8 mouse cellular contexts compared by ENCODE assay signal in genomic region chr7:30421175-30421889, GRCm38 (mm10). TPM values are rescaled to one million over a fixed set of nuclear protein-coding genes. Genes with fewer than 3 reads are reported as not detected.
A peak's percentile ranks its signal among the peaks of the same experiment; 100 is the strongest.
DNase-seq lines count a peak whose midpoint lies in the region; ATAC-seq and TF ChIP-seq lines count a peak whose summit lies in the region.

Gene Nfkbid (plus strand): TSS chr7:30421732.

- TF ChIP-seq RAD21 in CH12.LX (IDR thresholded peaks at IDR 0.05; ENCODE audit: low read depth, low read length) = no peak

- no peak for TF ChIP-seq CTCF in CH12.LX (conservative IDR thresholded peaks at IDR 0.05 in 1 of 2, IDR thresholded peaks at IDR 0.05 in 1 of 2; ENCODE audit: low read depth in 2 of 2, low read length in 2 of 2)
- no peak for TF ChIP-seq CTCF in lung, postnatal 0 days (IDR thresholded peaks at IDR 0.05)

- peaks cover 27 to 43% of the 10 kb centered on the region in 2 experiments for H3K36me3 ChIP-seq in CH12.LX (replicated peaks in 1 of 2; ENCODE audit: control insufficient read depth in 1 of 2, insufficient read depth in 1 of 2, low read length in 1 of 2)
- peaks cover 11% of the 10 kb centered on the region for H3K36me3 ChIP-seq in embryonic facial prominence, embryonic 10.5 days (replicated peaks)
- peaks cover 19% of the 10 kb centered on the region for H3K36me3 ChIP-seq in heart, embryonic 13.5 days
- peaks cover 12% of the 10 kb centered on the region; the same call in 1 of the 2 replicates for H3K36me3 ChIP-seq in kidney, embryonic 15.5 days
- H3K36me3 ChIP-seq in lung, postnatal 0 days (ENCODE audit: insufficient read depth, low read length) = no peaks in the 10 kb centered on the region

- peak within 1 kb of the TSS; percentile 82 for H3K4me2 ChIP-seq in CH12.LX (ENCODE audit: insufficient read depth, low read depth, poor library complexity, severe bottlenecking)
- peak within 1 kb of the TSS; percentile 75 for H3K4me2 ChIP-seq in heart, embryonic 13.5 days
- H3K4me2 ChIP-seq in kidney, embryonic 15.5 days = peak within 1 kb of the TSS; percentile 97
- peak within 1 kb of the TSS; percentile 83 for H3K4me2 ChIP-seq in lung, postnatal 0 days (replicated peaks; ENCODE audit: low read depth, low read length)

- peak; percentile 98 for TF ChIP-seq POLR2A in CH12.LX (IDR thresholded peaks at IDR 0.05; ENCODE audit: low read depth, low read length)

- H3K4me3 ChIP-seq in CH12.LX (replicated peaks in 1 of 3; ENCODE audit: low read depth in 2 of 3, low read length in 2 of 3, poor library complexity in 1 of 3) = peak within 1 kb of the TSS; percentile 85 to 95 (median 93)
- peak within 1 kb of the TSS; percentile 68 for H3K4me3 ChIP-seq in embryonic facial prominence, embryonic 10.5 days
- H3K4me3 ChIP-seq in heart, embryonic 13.5 days = peak within 1 kb of the TSS; percentile 54
- peak within 1 kb of the TSS; percentile 64 for H3K4me3 ChIP-seq in kidney, embryonic 15.5 days (replicated peaks)
- peak within 1 kb of the TSS; percentile 38 for H3K4me3 ChIP-seq in lung, postnatal 0 days (ENCODE audit: low read depth, low read length)

- in situ Hi-C loops in CH12.LX (cut with MboI; ENCODE audit: low pct_ligation_motif_present, low pct_unique_long_range_greater_than_20kb, low sequenced_read_pairs) = no loop called here

- H3K9ac ChIP-seq in CH12.LX (ENCODE audit: insufficient read depth, low read depth) = peak within 1 kb of the TSS; percentile 96
- peak within 1 kb of the TSS; percentile 77 for H3K9ac ChIP-seq in heart, embryonic 13.5 days
- peak within 1 kb of the TSS; percentile 57 for H3K9ac ChIP-seq in kidney, embryonic 15.5 days
- peak within 1 kb of the TSS; percentile 26 for H3K9ac ChIP-seq in lung, postnatal 0 days (replicated peaks; ENCODE audit: low read depth)

- no peaks in the 10 kb centered on the region for H3K27me3 ChIP-seq in CH12.LX (replicated peaks)
- peaks cover 46% of the 10 kb centered on the region for H3K27me3 ChIP-seq in embryonic facial prominence, embryonic 10.5 days (replicated peaks; ENCODE audit: low read depth, poor library complexity, severe bottlenecking)
- H3K27me3 ChIP-seq in heart, embryonic 13.5 days (replicated peaks) = peaks cover 31% of the 10 kb centered on the region
- H3K27me3 ChIP-seq in kidney, embryonic 15.5 days = 0 out of 2 replicates have a peak, but pooled peaks cover 9% of the 10 kb centered on the region
- no peaks in the 10 kb centered on the region for H3K27me3 ChIP-seq in lung, postnatal 0 days (replicated peaks; ENCODE audit: insufficient read depth, low read length)

- TF ChIP-seq EP300 in CH12.LX (IDR thresholded peaks at IDR 0.05; ENCODE audit: low read length) = peak; percentile 46
- no peak for TF ChIP-seq EP300 in lung, postnatal 0 days (IDR thresholded peaks at IDR 0.05)

- dilution Hi-C loops in CH12.LX (cut with MboI; ENCODE audit: extremely low pct_ligation_motif_present, extremely low pct_unique_long_range_greater_than_20kb, low sequenced_read_pairs) = no loop called here

- H3K27ac ChIP-seq in CH12.LX (ENCODE audit: insufficient read depth, low read depth) = peak within 1 kb of the TSS; percentile 88
- H3K27ac ChIP-seq in embryonic facial prominence, embryonic 10.5 days (replicated peaks) = peak within 1 kb of the TSS; percentile 75
- peak within 1 kb of the TSS; percentile 62 for H3K27ac ChIP-seq in heart, embryonic 13.5 days (replicated peaks)
- peak within 1 kb of the TSS; percentile 74 for H3K27ac ChIP-seq in kidney, embryonic 15.5 days
- H3K27ac ChIP-seq in lung, postnatal 0 days (ENCODE audit: low read length) = peak within 1 kb of the TSS; percentile 58

- H3K4me1 ChIP-seq in CH12.LX (ENCODE audit: control insufficient read depth in 1 of 2, insufficient read depth in 2 of 2) = peaks cover 9 to 68% of the 10 kb centered on the region in 2 experiments
- peaks cover 24% of the 10 kb centered on the region for H3K4me1 ChIP-seq in embryonic facial prominence, embryonic 10.5 days
- peaks cover 17% of the 10 kb centered on the region for H3K4me1 ChIP-seq in heart, embryonic 13.5 days
- peaks cover 24% of the 10 kb centered on the region for H3K4me1 ChIP-seq in kidney, embryonic 15.5 days
- H3K4me1 ChIP-seq in lung, postnatal 0 days (ENCODE audit: insufficient read depth, low read depth, low read length) = no peaks in the 10 kb centered on the region

- peaks cover 22% of the 10 kb centered on the region for H3K79me2 ChIP-seq in CH12.LX (replicated peaks; ENCODE audit: control insufficient read depth, extremely low read depth, insufficient read depth, poor library complexity, severe bottlenecking)

- H3K9me3 ChIP-seq in CH12.LX (replicated peaks; ENCODE audit: low read length) = peaks cover 8% of the 10 kb centered on the region
- H3K9me3 ChIP-seq in embryonic facial prominence, embryonic 10.5 days = peaks cover 6% of the 10 kb centered on the region; the same call in 1 of the 2 replicates
- H3K9me3 ChIP-seq in heart, embryonic 13.5 days = peaks cover 7% of the 10 kb centered on the region
- H3K9me3 ChIP-seq in kidney, embryonic 15.5 days (replicated peaks) = peaks cover 6% of the 10 kb centered on the region; the same call in 1 of the 2 replicates
- no peaks in the 10 kb centered on the region for H3K9me3 ChIP-seq in lung, postnatal 0 days (ENCODE audit: low read length)

- no peak for ATAC-seq in heart, embryonic 13.5 days (ENCODE audit: extremely low read depth, insufficient number of reproducible peaks, low FRiP score, low TSS enrichment)
- ATAC-seq in kidney, embryonic 15.5 days (replicated peaks; ENCODE audit: low FRiP score) = peak; percentile 34
- ATAC-seq in lung, postnatal 0 days = peak; percentile 55
- ATAC-seq in neutrophil, adult 5-6 weeks (ENCODE audit: extremely low read depth, insufficient number of reproducible peaks, low FRiP score, poor library complexity, severe bottlenecking) = peak; percentile 43

- DNase-seq in CH12.LX (ENCODE audit: extremely low read depth) = peak; percentile 85
- DNase-seq in adrenal gland, adult 18-20 months (ENCODE audit: low spot score in 2 of 2) = peak; percentile 73 to 77
- DNase-seq in embryonic facial prominence, embryonic 10.5 days (ENCODE audit: low spot score) = peak; percentile 49
- peak; percentile 73 for DNase-seq in lung, postnatal 0 days (ENCODE audit: low spot score)
- DNase-seq in thymus, postnatal 4 days = peak; percentile 95

- WGBS in embryonic facial prominence, embryonic 10.5 days = 10% methylated on average over 31 of the region's 31 CpGs
- WGBS in heart, embryonic 13.5 days = 8% methylated on average over 31 of the region's 31 CpGs
- 11% methylated on average over 31 of the region's 31 CpGs for WGBS in kidney, embryonic 15.5 days
- WGBS in lung, postnatal 0 days = 7% methylated on average over 31 of the region's 31 CpGs

TF ChIP-seq in CH12.LX, 34 proteins besides CTCF, POLR2A, EP300 and RAD21:
- no peak for TF ChIP-seq SMC3 (IDR thresholded peaks at IDR 0.05; ENCODE audit: low read depth, low read length)
- TF ChIP-seq HCFC1 (IDR thresholded peaks at IDR 0.05; ENCODE audit: low read depth, low read length) = 0 out of 2 replicates have a peak, but pooled peaks have one; percentile 20
- 0 out of 2 replicates have a peak, but pooled peaks have one; percentile 18 for TF ChIP-seq JUND (conservative IDR thresholded peaks at IDR 0.05; ENCODE audit: low read depth, low read length)
- peak; percentile 97 for TF ChIP-seq ZMIZ1 (IDR thresholded peaks at IDR 0.05; ENCODE audit: low read depth, low read length)
- peak; percentile 24; the same call in 1 of the 2 replicates for TF ChIP-seq MAFK (IDR thresholded peaks at IDR 0.05; ENCODE audit: insufficient replicate concordance, low read length)
- no peak for TF ChIP-seq JUN (IDR thresholded peaks at IDR 0.05; ENCODE audit: insufficient read depth, low read depth, low read length)
- TF ChIP-seq TBP (conservative IDR thresholded peaks at IDR 0.05; ENCODE audit: low read depth, low read length) = peak; percentile 71; the same call in 1 of the 2 replicates
- no peak for TF ChIP-seq ZC3H11A (IDR thresholded peaks at IDR 0.05; ENCODE audit: low read depth, low read length)
- TF ChIP-seq ZNF384 (IDR thresholded peaks at IDR 0.05; ENCODE audit: low read depth, low read length) = peak; percentile 56
- no peak for TF ChIP-seq GABPA (IDR thresholded peaks at IDR 0.05; ENCODE audit: insufficient replicate concordance, low read depth, low read length)
- TF ChIP-seq TCF12 (IDR thresholded peaks at IDR 0.05; ENCODE audit: low read depth, low read length) = no peak; the same call in 1 of the 2 replicates
- TF ChIP-seq IRF4 (IDR thresholded peaks at IDR 0.05; ENCODE audit: low read depth, low read length) = peak; percentile 21; the same call in 1 of the 2 replicates
- TF ChIP-seq MXI1 (IDR thresholded peaks at IDR 0.05; ENCODE audit: low read depth, low read length) = 0 out of 2 replicates have a peak, but pooled peaks have one; percentile 52
- peak; percentile 13; the same call in 1 of the 2 replicates for TF ChIP-seq NRF1 (IDR thresholded peaks at IDR 0.05; ENCODE audit: low read depth, low read length)
- TF ChIP-seq NELFE (IDR thresholded peaks at IDR 0.05; ENCODE audit: low read depth, low read length) = peak; percentile 95
- peak; percentile 85 for TF ChIP-seq MYC (IDR thresholded peaks at IDR 0.05; ENCODE audit: low read depth, low read length)
- peak; percentile 32; the same call in 1 of the 2 replicates for TF ChIP-seq ELF1 (IDR thresholded peaks at IDR 0.05; ENCODE audit: low read depth, low read length)
- 0 out of 2 replicates have a peak, but pooled peaks have one; percentile 64 for TF ChIP-seq MAX (IDR thresholded peaks at IDR 0.05; ENCODE audit: low read length)
- peak; percentile 56 for TF ChIP-seq SIN3A (IDR thresholded peaks at IDR 0.05; ENCODE audit: low read length)
- TF ChIP-seq POLR2AphosphoS2 (IDR thresholded peaks at IDR 0.05; ENCODE audit: low read depth, low read length) = peak; percentile 83
TF ChIP-seq in CH12.LX: peak in this region for 15.

RNA-seq across cellular contexts. Expression of gene Nfkbid, which starts in this region (rescaled TPM):
- 133 and 161 TPM in 2 replicates for total RNA-seq in CH12.LX (2012; rRNA removed)
- total RNA-seq in CH12.LX (2014; rRNA removed) = 131 and 144 TPM in 2 replicates
- polyA plus RNA-seq in CH12.LX (2012; ENCODE audit: insufficient read length, low read depth) = 175 and 197 TPM in 2 replicates
- total RNA-seq in adrenal gland, adult 18-20 months (2021) = 1 to 10 TPM; 1.6 to 2.0 TPM
- 1.1 and 1.8 TPM in 2 replicates for polyA plus RNA-seq in embryonic facial prominence, embryonic 10.5 days (2016; fragmentation: Nextera tagmentation; extraction: Ambion mirVana)
- polyA plus RNA-seq in heart, embryonic 13.5 days (2015; fragmentation: Nextera tagmentation; extraction: Ambion mirVana) = 1.2 and 1.4 TPM in 2 replicates
- 1.3 and 2.0 TPM in 2 replicates for polyA plus RNA-seq in kidney, embryonic 15.5 days (2015; fragmentation: Nextera tagmentation; extraction: Ambion mirVana)
- 1.9 and 2.5 TPM in 2 replicates for polyA plus RNA-seq in lung, postnatal 0 days (2015; fragmentation: Nextera tagmentation; extraction: Ambion mirVana)
- 34.3 and 46.9 TPM in 2 replicates for total RNA-seq in neutrophil, adult 5-6 weeks (2017)

Comparison
In these comparisons a context has a peak if more than half of its experiments do, and no peak if none do; other contexts are left out.
1. RNA of gene Nfkbid (total RNA-seq): 131 to 161 TPM in CH12.LX and 34.3 to 46.9 TPM in neutrophil, adult 5-6 weeks; 1.6 to 2.0 TPM in adrenal gland, adult 18-20 months; every median in the first group is over 10 times any median in the second.
2. RNA of gene Nfkbid (polyA plus RNA-seq): 175 to 197 TPM in CH12.LX; 1.3 to 2.0 TPM in kidney, embryonic 15.5 days, 1.9 to 2.5 TPM in lung, postnatal 0 days, 1.1 to 1.8 TPM in embryonic facial prominence, embryonic 10.5 days and 1.2 to 1.4 TPM in heart, embryonic 13.5 days; every median in the first group is over 10 times any median in the second.
3. H3K4me3 ChIP-seq: peak in every context shown above with its lines; median percentile 93 in CH12.LX; 68 in embryonic facial prominence, embryonic 10.5 days; 64 in kidney, embryonic 15.5 days; 54 in heart, embryonic 13.5 days; 38 in lung, postnatal 0 days.
4. H3K9ac ChIP-seq: peak in every context shown above with its lines; median percentile 96 in CH12.LX; 77 in heart, embryonic 13.5 days; 57 in kidney, embryonic 15.5 days; 26 in lung, postnatal 0 days.
5. Peak in every context shown above with its lines, with median percentiles within 50 percentile points of each other: DNase-seq, H3K27ac ChIP-seq and H3K4me2 ChIP-seq.